Mouse (Mus musculus): ENCODE measurements around the gene Pde4b.

- TF ChIP-seq CTCF (conservative IDR thresholded peaks at IDR 0.05; ENCODE audit: insufficient read depth, insufficient read length, low read depth, low read length) (no peak), POLR2A (IDR thresholded peaks at IDR 0.05; ENCODE audit: low read depth, low read length) (no peak)
These were observed 553.6 kb downstream of the Pde4b start for GRCm38 (mm10) chr4:102640942-102641341.

Data from kidney, adult 2 months (tissue).